Mouse (Mus musculus) lung, adult 2 months (tissue): Measurements from ENCODE around the gene Nup210.

Source experiments
- CTCF ChIP-seq: fragments of 200-500 bp; IDR thresholded peaks from 2 replicates; pipeline ENCODE4 v1.5.1; 2011; ENCODE audit warnings: mild to moderate bottlenecking, low read length, control low read depth; ENCODE audit not compliant: insufficient read depth
- POLR2A ChIP-seq: fragments of 200-500 bp; IDR thresholded peaks from 2 replicates; pipeline ENCODE4 v1.6.1; 2011; ENCODE audit warnings: low read depth, mild to moderate bottlenecking, control low read depth, low read length, borderline replicate concordance; ENCODE audit errors: extremely low read depth

DNA sequence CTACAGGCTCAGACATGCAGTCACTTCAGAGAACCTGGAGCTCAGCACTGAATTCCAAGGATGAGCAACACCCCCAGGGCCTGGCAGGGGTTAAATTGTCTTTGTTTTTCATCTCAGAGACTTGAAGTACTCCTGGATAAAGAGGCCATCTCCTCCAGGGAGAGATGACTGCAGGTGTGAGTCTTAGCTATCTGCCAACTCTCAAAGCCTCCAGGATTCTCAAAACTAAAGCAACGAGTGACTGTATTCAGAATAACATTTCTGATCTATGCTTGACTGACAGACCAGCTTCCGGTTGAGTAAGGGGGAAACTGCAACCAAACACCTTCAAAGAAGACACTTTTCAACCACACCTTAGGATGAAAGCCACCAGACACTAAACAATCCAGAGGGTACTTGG is 1.9 kb downstream of the Nup210 start:
- TF ChIP-seq CTCF (no peak), POLR2A (no peak)
